Mouse (Mus musculus) adrenal gland, adult 8-10 months (tissue): ENCODE data around the gene Trmt5. TPM values are rescaled to one million over a fixed set of nuclear protein-coding genes. Genes with fewer than 3 reads are reported as not detected.

Experiments used
- DNase-seq: peaks from one replicate; pipeline ENCODE4 v3.0.0; 2022
- total RNA-seq, 4 experiments: library from RNA; stranded (reverse); gene quantifications; 2 replicates each; pipeline ENCODE4 v1.2.4; 2022

The Trmt5 gene
- total RNA-seq, 4 experiments from 2014 or later = 13.1 to 19.5 (median 14.6) TPM

DNA sequence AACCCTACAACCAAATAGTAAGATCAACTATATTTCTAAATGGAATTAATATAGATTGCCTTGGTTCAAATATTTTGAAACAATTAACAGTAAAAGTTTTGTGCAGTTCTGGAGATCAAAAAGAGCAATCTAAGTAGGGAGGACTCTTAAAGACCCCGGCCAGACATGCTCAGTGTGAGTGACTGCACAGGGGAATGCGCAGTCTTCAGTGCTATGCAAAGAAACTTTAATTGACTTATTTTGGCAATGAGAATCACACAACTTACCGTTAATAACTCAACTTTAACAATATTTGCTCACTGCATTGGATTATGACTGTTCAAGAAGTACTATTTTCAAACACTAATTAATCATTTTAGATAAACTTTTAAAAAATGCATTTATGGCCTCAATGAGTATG is 17.0 kb downstream of the Trmt5 start:
- no peak for DNase-seq

DNA sequence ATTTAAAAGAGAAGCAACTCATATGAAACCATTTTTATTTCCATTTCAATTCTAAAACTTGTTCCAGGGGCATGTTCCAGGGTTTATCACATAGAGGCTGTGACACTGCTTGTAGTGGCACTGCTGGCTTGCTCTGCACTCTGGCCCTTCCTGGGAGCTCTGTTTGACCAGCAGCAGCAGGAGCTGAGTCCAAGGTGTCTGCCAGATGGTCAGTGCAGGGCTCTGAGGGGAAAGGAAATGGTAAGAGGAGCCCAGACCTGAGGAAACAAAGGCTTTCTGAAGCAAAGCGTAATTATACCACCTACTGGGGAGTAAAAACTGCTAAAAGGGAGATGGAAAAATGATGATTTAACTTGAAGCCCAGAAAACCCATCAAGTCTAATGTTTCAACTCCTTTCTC is 18.0 kb downstream of the Trmt5 start:
- no peak for DNase-seq

DNA sequence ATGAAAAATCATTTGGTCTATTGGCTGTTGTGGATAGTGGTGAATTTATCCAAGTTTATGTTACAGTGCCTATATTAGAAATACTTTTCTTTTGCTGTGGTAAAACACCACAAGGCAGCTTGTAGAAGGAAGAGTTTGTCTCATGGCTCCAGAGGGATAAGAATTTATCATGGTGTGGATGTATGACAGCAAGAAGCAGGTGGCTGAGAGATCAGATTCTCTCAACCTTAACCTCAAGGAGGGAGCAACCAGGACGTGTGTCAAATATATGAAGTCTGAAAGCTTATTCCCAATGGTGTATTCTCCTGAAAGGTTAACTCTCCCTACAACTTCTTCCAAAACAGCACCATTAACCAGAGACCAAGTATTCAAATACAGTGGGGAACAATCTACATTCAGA is 19.9 kb downstream of the Trmt5 start:
- no peak for DNase-seq

DNA sequence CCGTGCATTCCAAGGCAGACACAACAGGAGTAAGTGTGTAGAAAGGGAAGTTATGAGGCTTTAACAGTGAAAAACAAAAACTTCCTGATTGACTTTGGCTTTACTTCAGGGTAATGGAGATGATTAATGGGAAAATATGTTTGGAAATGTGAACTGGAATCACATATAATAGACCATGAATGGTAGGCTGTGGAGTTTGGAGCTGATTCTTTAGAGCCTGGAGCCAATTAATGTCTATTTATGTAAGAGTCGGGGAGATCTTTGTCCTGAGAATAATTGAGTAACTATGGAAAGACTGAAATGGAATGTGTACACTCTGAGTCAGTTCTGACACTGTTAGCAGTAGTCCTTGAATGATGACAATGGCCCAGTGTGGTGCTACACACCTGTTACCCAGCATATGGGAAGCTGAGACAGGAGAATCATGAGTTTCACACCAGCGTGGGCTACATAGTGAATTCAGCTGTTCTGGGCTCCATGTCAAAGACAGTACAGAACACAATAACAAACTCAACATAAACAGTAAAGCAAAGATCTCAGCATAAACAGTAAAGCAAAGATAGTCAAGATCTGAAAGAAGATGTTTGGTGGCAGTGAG is 21.0 kb downstream of the Trmt5 start:
- no peak for DNase-seq

DNA sequence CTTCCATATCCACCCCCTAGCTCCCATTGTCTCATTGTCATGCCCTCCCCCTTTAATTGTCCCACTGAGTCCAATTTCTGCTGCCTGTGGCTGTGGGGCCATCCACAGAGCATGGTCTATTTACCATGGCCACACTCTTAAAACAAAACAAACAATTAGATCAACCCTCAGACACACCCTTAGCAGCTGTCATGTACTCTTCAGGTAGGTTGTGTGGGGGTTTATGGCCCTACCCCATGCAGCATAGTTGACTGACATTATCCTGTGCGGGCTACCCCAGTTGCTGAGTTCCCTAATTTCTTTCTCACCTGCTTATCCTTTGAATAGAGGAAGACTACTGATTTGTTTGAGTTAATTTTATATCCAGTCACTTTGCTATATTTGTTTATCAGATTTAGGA is 26.2 kb downstream of the Trmt5 start:
- DNase-seq = no peak

DNA sequence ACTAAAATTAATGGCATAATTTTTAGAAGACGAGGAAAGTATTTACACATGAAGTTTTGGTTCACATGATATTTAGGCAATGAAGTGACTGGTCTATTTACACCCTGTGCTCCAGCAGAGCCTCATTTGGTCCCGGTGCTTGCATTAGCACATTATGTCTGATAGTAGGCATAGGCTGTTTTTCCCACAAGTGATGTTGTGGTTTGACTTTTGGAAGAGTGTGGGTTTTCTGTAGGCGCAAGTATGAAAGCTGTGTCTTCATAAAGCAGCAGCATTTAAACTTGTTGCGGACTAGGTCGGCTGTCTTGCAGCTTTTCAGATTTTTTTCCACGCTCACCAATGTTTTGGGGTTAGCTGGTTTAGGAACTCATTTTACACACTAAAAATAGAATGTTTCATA is 27.2 kb downstream of the Trmt5 start:
- DNase-seq = no peak

DNA sequence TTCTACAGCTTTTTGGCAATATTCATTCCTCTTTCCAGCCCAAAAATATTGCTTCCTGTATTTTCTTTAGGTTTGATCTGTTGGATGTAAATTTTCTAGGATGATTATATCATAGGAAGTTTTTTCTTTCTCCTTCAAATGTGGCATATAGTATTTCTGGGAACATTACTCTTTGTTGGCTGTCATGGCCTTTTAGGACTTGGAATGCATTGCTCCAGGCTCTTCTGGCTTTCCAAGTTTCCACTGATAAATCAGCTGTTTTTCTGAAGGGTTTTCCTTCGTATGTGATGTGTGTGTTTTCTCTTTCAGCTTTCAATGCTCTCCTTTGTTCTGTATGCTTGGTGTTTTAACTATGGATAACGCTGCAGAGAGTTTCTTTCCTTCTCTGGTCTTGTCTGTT is 31.5 kb downstream of the Trmt5 start:
- no peak for DNase-seq

DNA sequence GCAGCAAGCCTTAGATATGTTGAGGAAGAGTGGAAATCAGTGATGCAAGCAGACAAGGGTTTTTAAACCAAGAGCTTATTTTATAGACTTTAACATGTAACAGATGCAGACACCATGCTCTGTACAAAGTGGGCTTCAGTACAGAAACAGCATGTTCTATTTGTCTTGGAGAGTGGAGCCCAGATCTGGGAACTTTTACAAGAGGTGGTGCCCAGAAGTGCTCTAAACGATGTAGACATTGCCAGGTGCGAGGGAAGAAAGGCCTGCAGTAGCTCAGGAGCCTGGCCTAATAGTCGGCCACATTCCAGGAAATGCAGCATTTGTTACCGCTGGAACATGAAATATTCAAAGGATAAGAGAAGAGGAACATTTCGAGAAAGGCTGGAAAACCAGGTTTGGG is 40.8 kb downstream of the Trmt5 start:
- DNase-seq = no peak

DNA sequence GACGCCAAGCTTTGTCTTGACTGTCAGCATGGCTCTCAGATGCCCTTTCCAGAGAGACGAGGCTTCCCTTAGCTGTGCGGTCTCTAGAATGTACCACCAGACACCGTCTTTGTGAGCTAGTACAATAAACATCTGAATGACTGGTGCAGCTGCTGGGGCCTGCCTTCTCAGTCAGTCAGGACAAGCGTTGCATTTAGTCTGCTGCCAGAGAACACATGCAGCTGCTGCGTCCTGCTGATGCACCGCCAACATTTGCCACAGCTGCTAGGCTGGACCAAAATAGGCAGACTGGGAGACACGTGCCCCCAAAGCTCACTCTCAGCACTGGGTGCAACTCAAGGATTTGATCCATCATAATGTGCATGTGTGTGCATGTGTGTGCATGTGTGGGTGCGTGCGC is 44.5 kb downstream of the Trmt5 start:
- no peak for DNase-seq

DNA sequence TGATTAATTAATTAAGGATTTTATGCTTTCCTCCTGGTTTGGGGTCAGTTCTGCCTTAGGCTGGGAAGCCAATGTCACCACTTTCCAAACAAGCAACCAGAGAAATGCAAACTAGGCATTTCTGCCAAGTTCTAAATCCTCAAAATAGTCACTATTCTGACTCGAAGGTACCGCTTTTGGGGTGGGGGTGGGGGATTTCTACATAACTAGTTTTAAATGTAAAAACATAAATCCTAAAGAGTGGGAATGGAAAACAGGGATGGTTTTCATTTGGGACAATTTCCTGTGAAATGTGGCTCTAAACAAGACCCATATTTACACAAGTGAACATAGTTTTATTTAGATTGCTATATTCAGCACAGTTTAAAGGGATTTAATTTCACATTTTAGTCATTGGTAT is 53.9 kb downstream of the Trmt5 start:
- no peak for DNase-seq

DNA sequence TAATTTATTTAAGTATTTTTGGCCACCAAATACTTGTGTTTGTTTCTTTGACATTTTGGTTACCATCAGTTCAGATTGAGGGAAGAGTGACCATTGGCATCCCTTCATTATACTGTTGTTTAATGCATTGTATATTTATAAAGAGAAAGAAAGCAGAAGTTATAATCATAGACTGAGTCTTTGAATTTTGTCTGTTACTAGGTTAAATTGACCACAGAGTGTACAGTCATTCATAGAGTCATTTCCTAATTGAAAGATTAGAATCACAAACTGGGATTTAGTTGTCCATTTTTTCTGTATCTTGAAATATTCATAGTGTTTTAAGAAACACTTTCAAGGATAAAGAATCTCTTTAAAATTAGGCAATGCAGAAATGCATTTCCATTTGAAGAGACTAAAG is 55.0 kb downstream of the Trmt5 start:
- no peak for DNase-seq

DNA sequence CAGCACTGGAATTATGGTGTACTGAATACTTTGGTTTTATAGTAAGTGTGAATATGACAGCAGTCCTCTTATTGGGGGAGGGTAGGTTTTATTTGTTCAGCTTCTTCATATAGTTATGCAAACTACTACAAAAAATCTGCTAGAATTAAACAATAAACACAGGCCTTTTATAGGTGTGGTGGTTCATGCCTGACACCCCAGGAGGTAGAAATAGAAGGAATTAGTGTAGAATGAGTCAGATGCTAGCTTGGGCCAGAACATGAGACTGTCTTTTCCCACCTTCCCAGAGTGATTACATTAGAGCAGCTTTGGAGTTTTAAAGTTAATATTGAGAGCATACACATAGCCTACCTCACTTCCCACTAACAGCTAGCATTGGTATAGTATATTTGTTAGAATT is 56.3 kb downstream of the Trmt5 start:
- DNase-seq = no peak

Other genes with a start within 250 kb of the Trmt5 start
- gene Six1, start 232.8 kb downstream of the Trmt5 start, total RNA-seq = 1 to 10 TPM in 3 of 4 experiments, under 1 TPM in 1; 0.94 to 2.3 (median 1.3) TPM
- 1 to 10 TPM in 2 of 4 experiments, under 1 TPM in 2; 0.94 to 1.4 (median 1.0) TPM for gene Six4, start 173.3 kb downstream of the Trmt5 start, total RNA-seq
- gene Mnat1, start 163.0 kb downstream of the Trmt5 start, total RNA-seq = 10 to 100 TPM; 21.1 to 29.8 (median 24.7) TPM
- 10 to 100 TPM in 3 of 4 experiments, 1 to 10 TPM in 1; 7.5 to 16.0 (median 12.6) TPM for gene Slc38a6, start 69 bp upstream of the Trmt5 start, total RNA-seq